Mouse (Mus musculus) brain, embryonic 14.5 days (tissue): ENCODE results near the gene Atp5j2.

Experiments
- CTCF ChIP-seq: fragments of 200-500 bp; IDR thresholded peaks from 2 replicates; pipeline ENCODE4 v1.5.1; 2012; ENCODE audit warnings: inconsistent platforms, mild to moderate bottlenecking, moderate library complexity, borderline replicate concordance; ENCODE audit not compliant: insufficient read depth, insufficient read length; ENCODE audit errors: extremely low read depth
- POLR2A ChIP-seq: fragments of 200-500 bp; IDR thresholded peaks from 2 replicates; pipeline ENCODE4 v1.6.1; 2012; ENCODE audit warnings: mild to moderate bottlenecking, inconsistent platforms, borderline replicate concordance; ENCODE audit not compliant: poor library complexity, insufficient read depth, insufficient read length, severe bottlenecking; ENCODE audit errors: extremely low read depth

- TF ChIP-seq CTCF (no peak), POLR2A (no peak; the same call in 1 of the 2 replicates)
Observed at GRCm38 (mm10) chr5:145167306-145167661, 24.6 kb downstream of the Atp5j2 start.
